In genomic region chr7:140747402-140747801, GRCm38 (mm10) we compare ENCODE assay signal across 28 mouse cellular contexts. TPM values are rescaled to one million over a fixed set of nuclear protein-coding genes. Genes with fewer than 3 reads are reported as not detected.
DNase-seq lines count a peak whose midpoint lies in the region; ATAC-seq and TF ChIP-seq lines count a peak whose summit lies in the region.
"Had no signal": no experiment of that assay in that cellular context is flagged by ENCODE, and none has a peak within 500 bp of the region (broad histone marks: within the 10 kb centered on the region; RNA-seq: fewer than 3 reads in every experiment).

No protein-coding gene starts in this region.

- TF ChIP-seq POLR2A in liver, adult 2 months (IDR thresholded peaks at IDR 0.05; ENCODE audit: extremely low read depth, insufficient read depth, low read length), result no peak
- TF ChIP-seq POLR2A in testis, adult 2 months (IDR thresholded peaks at IDR 0.05; ENCODE audit: control insufficient read depth, low read depth, low read length), result no peak

- H3K9me3 ChIP-seq in heart, embryonic 12.5 days (replicated peaks), result no peaks in the 10 kb centered on the region
- no peaks in the 10 kb centered on the region for H3K9me3 ChIP-seq in liver, embryonic 12.5 days (replicated peaks)
- H3K9me3 ChIP-seq: G1E had no signal

- TF ChIP-seq CTCF in layer of hippocampus, adult 2 months (conservative IDR thresholded peaks at IDR 0.05), result no peak
- TF ChIP-seq CTCF in liver, adult 2 months (IDR thresholded peaks at IDR 0.05; ENCODE audit: low read depth, low read length), result no peak
- no peak for TF ChIP-seq CTCF in testis, adult 2 months (IDR thresholded peaks at IDR 0.05; ENCODE audit: control insufficient read depth, insufficient read depth, insufficient replicate concordance, low read depth, low read length)

- 58% methylated on average over 3 of the region's 3 CpGs for WGBS in heart, embryonic 12.5 days
- WGBS in liver, adult 2 months, result 86% methylated on average over 3 of the region's 3 CpGs
- 65% methylated on average over 3 of the region's 3 CpGs for WGBS in liver, embryonic 12.5 days (ENCODE audit: insufficient replicate concordance)

- H3K4me3 ChIP-seq in heart, embryonic 12.5 days, result no peak overlapping the region
- no peak overlapping the region for H3K4me3 ChIP-seq in layer of hippocampus, adult 2 months
- H3K4me3 ChIP-seq in liver, adult 2 months (ENCODE audit: insufficient read depth, low read depth, low read length), result no peak overlapping the region
- H3K4me3 ChIP-seq in liver, embryonic 12.5 days, result no peak overlapping the region
- H3K4me3 ChIP-seq in testis, adult 2 months (ENCODE audit: control insufficient read depth, low read depth, low read length), result no peak overlapping the region

- no peak for ATAC-seq in heart, embryonic 12.5 days (ENCODE audit: insufficient number of reproducible peaks, low FRiP score)
- no peak for ATAC-seq in liver, embryonic 12.5 days
- ATAC-seq: activated CD4-positive, CD25-positive, alpha-beta regulatory T cell, adult 4 months; CD4-positive, CD25-positive, alpha-beta regulatory T cell, adult 4 months; Patski had no signal

- H3K36me3 ChIP-seq in heart, embryonic 12.5 days, result no peaks in the 10 kb centered on the region
- no peaks in the 10 kb centered on the region for H3K36me3 ChIP-seq in liver, adult 2 months (ENCODE audit: control insufficient read depth, insufficient read depth, low read length)
- no peaks in the 10 kb centered on the region for H3K36me3 ChIP-seq in liver, embryonic 12.5 days
- no peaks in the 10 kb centered on the region for H3K36me3 ChIP-seq in testis, adult 2 months (ENCODE audit: control insufficient read depth, insufficient read depth, low read length)
- H3K36me3 ChIP-seq: G1E had no signal

- peak; percentile 91 for DNase-seq in heart, adult 11 months
- DNase-seq in layer of hippocampus, adult 2 months (ENCODE audit: low spot score in 2 of 2), result no peak
- DNase-seq in layer of hippocampus, adult 9-11 months, result no peak
- no peak for DNase-seq in liver, adult 2 months (ENCODE audit: extremely low read depth, low read depth, low spot score)
- no peak for DNase-seq in testis, postnatal 14 days (ENCODE audit: low spot score)
- DNase-seq: adrenal gland, adult 2 months; adrenal gland, adult 8-10 months; adrenal gland, postnatal 10 days; adrenal gland, postnatal 14 days; adrenal gland, postnatal 25 days; adrenal gland, postnatal 36 days; B cell, adult 2 months; cerebellum, adult 11 months; cerebellum, adult 11-12 months had no signal

- H3K9ac ChIP-seq in heart, embryonic 12.5 days, result no peak overlapping the region
- H3K9ac ChIP-seq in liver, adult 2 months (ENCODE audit: low read depth, low read length), result no peak overlapping the region
- H3K9ac ChIP-seq in liver, embryonic 12.5 days, result no peak overlapping the region

- no peak overlapping the region for H3K4me2 ChIP-seq in heart, embryonic 12.5 days
- H3K4me2 ChIP-seq in liver, embryonic 12.5 days, result no peak overlapping the region

- H3K27ac ChIP-seq in heart, embryonic 12.5 days (ENCODE audit: poor library complexity, severe bottlenecking), result no peak overlapping the region
- H3K27ac ChIP-seq in layer of hippocampus, adult 2 months, result peak overlapping the region; percentile 72
- peak overlapping the region; percentile 64 for H3K27ac ChIP-seq in liver, adult 2 months (replicated peaks; ENCODE audit: insufficient read depth, low read depth, low read length)
- no peak overlapping the region for H3K27ac ChIP-seq in liver, embryonic 12.5 days
- peak overlapping the region; percentile 32; the same call in 1 of the 2 replicates for H3K27ac ChIP-seq in testis, adult 2 months (ENCODE audit: control insufficient read depth, insufficient read depth, low read depth, low read length)

- 0 out of 2 replicates have a peak, but pooled peaks cover 5% of the 10 kb centered on the region for H3K79me2 ChIP-seq in liver, adult 2 months (ENCODE audit: control insufficient read depth, insufficient read depth, low read length)

- no peaks in the 10 kb centered on the region for H3K27me3 ChIP-seq in heart, embryonic 12.5 days (replicated peaks)
- H3K27me3 ChIP-seq in liver, adult 2 months (ENCODE audit: control insufficient read depth, insufficient read depth, low read length), result no peaks in the 10 kb centered on the region
- no peaks in the 10 kb centered on the region for H3K27me3 ChIP-seq in liver, embryonic 12.5 days (replicated peaks)
- H3K27me3 ChIP-seq in testis, adult 2 months (ENCODE audit: control insufficient read depth, insufficient read depth, low read length), result no peaks in the 10 kb centered on the region

- H3K4me1 ChIP-seq in heart, embryonic 12.5 days (replicated peaks), result no peaks in the 10 kb centered on the region
- peaks cover 8% of the 10 kb centered on the region for H3K4me1 ChIP-seq in liver, adult 2 months (ENCODE audit: control insufficient read depth, insufficient read depth, low read length)
- no peaks in the 10 kb centered on the region for H3K4me1 ChIP-seq in liver, embryonic 12.5 days
- no peaks in the 10 kb centered on the region for H3K4me1 ChIP-seq in testis, adult 2 months (ENCODE audit: control insufficient read depth, insufficient read depth, low read length)

RNA-seq across cellular contexts. Expression of gene Cyp2e1, which starts 16.1 kb away (rescaled TPM):
- polyA plus RNA-seq in heart, embryonic 12.5 days (2016; fragmentation: Nextera tagmentation; extraction: Ambion mirVana), result not detected in 2 replicates
- not detected for total RNA-seq in layer of hippocampus, adult 2 months (2021)
- 3,097 and 4,003 TPM in 2 replicates for total RNA-seq in liver, adult 2 months (2014; rRNA removed)
- polyA plus RNA-seq in liver, adult 2 months (2012; rRNA removed), result 2,786 and 2,859 TPM in 2 replicates
- not detected in 2 replicates for polyA plus RNA-seq in liver, embryonic 12.5 days (2016; fragmentation: Nextera tagmentation; extraction: Ambion mirVana)
- 0.33 and 0.84 TPM in 2 replicates for polyA plus RNA-seq in testis, adult 2 months (2012; rRNA removed)
- total RNA-seq: CH12.LX, ES-E14, MEL had no signal
- polyA plus RNA-seq: brain, embryonic 14.5 days; C2C12; G1E; Patski had no signal

RNA-seq across cellular contexts. Expression of gene Syce1, which starts 40.2 kb away (rescaled TPM):
- 0.13 and 0.31 TPM in 2 replicates for polyA plus RNA-seq in heart, embryonic 12.5 days (2016; fragmentation: Nextera tagmentation; extraction: Ambion mirVana)
- total RNA-seq in layer of hippocampus, adult 2 months (2021), result not detected
- not detected in 2 replicates for total RNA-seq in liver, adult 2 months (2014; rRNA removed)
- 0.07 TPM in 1 of 2 replicates, not detected in the other for polyA plus RNA-seq in liver, adult 2 months (2012; rRNA removed)
- polyA plus RNA-seq in liver, embryonic 12.5 days (2016; fragmentation: Nextera tagmentation; extraction: Ambion mirVana), result 0.15 TPM in 1 of 2 replicates, not detected in the other
- polyA plus RNA-seq in testis, adult 2 months (2012; rRNA removed), result 249 and 286 TPM in 2 replicates
- total RNA-seq: adrenal gland, adult 2 months; adrenal gland, adult 8-10 months; adrenal gland, postnatal 10 days; adrenal gland, postnatal 14 days; adrenal gland, postnatal 25 days; adrenal gland, postnatal 36 days; CH12.LX; G1E; MEL had no signal
- polyA plus RNA-seq: adrenal gland, adult 2 months; C2C12; G1E; Patski had no signal

RNA-seq across cellular contexts. Expression of gene Olfr541, which starts 50.3 kb away (rescaled TPM):
- not detected in 2 replicates for polyA plus RNA-seq in heart, embryonic 12.5 days (2016; fragmentation: Nextera tagmentation; extraction: Ambion mirVana)
- total RNA-seq in layer of hippocampus, adult 2 months (2021), result not detected
- not detected in 2 replicates for total RNA-seq in liver, adult 2 months (2014; rRNA removed)
- 0.07 TPM in 1 of 2 replicates, not detected in the other for polyA plus RNA-seq in liver, adult 2 months (2012; rRNA removed)
- not detected in 2 replicates for polyA plus RNA-seq in liver, embryonic 12.5 days (2016; fragmentation: Nextera tagmentation; extraction: Ambion mirVana)
- not detected in 2 replicates for polyA plus RNA-seq in testis, adult 2 months (2012; rRNA removed)
- total RNA-seq: adrenal gland, adult 18-20 months; adrenal gland, adult 2 months; adrenal gland, adult 8-10 months; adrenal gland, postnatal 10 days; adrenal gland, postnatal 14 days; adrenal gland, postnatal 25 days; adrenal gland, postnatal 36 days; adrenal gland, postnatal 4 days; CH12.LX; ES-E14; MEL had no signal
- polyA plus RNA-seq: activated CD4-positive, CD25-positive, alpha-beta regulatory T cell, adult 4 months; adrenal gland, adult 2 months; brain, embryonic 14.5 days; C2C12; CD4-positive, CD25-positive, alpha-beta regulatory T cell, adult 4 months; G1E; Patski had no signal

Comparison
In these comparisons a context has a peak if more than half of its experiments do, and no peak if none do; other contexts are left out.
1. H3K27ac ChIP-seq: peak in layer of hippocampus, adult 2 months (single experiment), liver, adult 2 months (single experiment) and testis, adult 2 months (single experiment); none in heart, embryonic 12.5 days (single experiment) and liver, embryonic 12.5 days (single experiment).
2. RNA of gene Cyp2e1, which starts 16.1 kb away (polyA plus RNA-seq): 2,786 to 2,859 TPM in liver, adult 2 months; 0.33 to 0.84 TPM in testis, adult 2 months, not detected in liver, embryonic 12.5 days and not detected in heart, embryonic 12.5 days; every median in the first group is over 1,000 times any median in the second.
3. RNA of gene Syce1, which starts 40.2 kb away (polyA plus RNA-seq): 249 to 286 TPM in testis, adult 2 months; 0.13 to 0.31 TPM in heart, embryonic 12.5 days, 0.15 TPM in liver, embryonic 12.5 days and 0.07 TPM in liver, adult 2 months; every median in the first group is over 100 times any median in the second.